Mouse (Mus musculus) frontal cortex, postnatal 14 days (tissue): ENCODE measurements at regions not wholly inside any gene's neighbourhood (a gene's known extent, or its start where the extent isn't known, plus 50 kb on each side); places are given as distances from the start of the nearest gene placed in this dataset.
"Not testable (repeated sequence)": the region's sequence is repeated elsewhere in the genome, so short reads cannot be mapped to it uniquely, and the experiment has no call there.

Experiments
- DNase-seq, 2 experiments: peaks; one replicate each; pipeline ENCODE4 v3.0.0; 2022; ENCODE audit warnings: low spot score in 2 of 2

DNA sequence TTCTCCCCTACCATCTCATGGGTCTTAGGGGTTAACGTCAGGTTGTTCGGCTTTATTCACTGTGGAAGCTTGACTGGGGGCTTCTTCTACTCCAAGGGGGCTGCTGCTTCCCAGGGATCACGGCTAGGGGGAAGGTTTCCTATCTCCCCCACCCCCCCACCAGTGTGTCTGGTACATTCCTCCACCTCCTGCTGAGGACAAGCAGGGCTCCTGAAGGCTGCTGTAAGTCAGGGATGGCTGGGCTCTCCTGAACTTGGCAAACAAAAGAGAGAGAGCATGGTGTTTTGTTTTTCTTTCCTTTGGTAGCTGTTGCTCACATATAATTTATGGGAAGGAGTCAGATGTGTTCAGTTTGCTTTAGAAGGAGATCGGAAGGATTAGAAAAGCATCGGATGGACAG lies 54.7 kb upstream of the Commd3 start:
- DNase-seq = no peak

DNA sequence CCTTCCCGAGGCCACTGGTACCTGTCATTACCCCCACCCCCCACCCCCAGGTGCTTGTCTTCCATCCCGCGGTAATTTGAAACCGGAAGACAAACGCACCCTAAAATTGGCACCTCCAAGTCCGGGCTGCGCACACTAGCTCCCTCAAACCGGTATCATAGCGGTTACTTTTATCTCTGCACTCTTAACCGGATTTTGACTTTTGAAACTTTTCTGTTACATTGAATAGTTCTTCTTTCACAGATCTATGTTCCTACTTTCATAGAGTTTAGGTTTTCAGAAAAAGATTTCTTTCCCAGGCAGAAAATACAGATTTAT lies 62.4 kb upstream of the Commd3 start:
- DNase-seq = no peak

DNA sequence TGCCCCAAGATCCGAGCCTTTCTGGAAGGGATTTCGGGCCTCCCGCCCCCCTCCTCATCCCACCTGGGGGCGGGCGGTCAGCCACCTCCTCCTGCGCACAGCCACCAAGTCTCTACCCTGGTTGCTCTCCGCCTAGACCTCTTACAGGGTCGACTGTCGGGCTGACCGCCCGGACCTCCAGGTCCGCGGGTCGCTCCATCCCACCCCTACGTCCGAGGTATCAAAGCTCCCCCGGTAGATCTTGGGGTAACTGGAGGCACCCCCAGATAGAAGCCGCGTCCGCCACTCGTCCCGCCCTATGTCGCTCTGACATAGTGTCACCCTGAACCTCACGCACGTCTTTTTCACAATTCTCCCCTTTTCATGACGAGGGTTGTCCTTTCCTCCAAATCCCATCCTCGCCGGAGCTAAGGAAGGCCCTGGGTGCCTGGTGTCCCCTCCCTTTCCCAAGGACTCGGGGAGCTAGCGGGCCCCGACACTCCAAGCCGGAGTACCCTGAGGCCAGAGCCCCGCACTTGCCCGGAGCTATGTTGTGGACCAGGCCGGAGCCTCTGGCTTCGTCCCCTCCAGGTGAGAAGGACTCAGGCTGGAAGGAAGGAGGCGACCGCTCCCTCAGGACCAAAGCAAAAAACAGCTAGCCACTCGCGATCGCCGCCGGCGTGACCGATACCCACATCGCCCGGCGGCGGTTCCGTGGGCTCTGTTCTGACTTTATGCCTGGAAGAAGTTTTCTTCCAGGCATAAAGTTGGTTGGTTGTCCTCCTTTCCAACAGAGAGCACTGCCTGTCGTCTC lies 62.9 kb upstream of the Commd3 start:
- no peak for DNase-seq

DNA sequence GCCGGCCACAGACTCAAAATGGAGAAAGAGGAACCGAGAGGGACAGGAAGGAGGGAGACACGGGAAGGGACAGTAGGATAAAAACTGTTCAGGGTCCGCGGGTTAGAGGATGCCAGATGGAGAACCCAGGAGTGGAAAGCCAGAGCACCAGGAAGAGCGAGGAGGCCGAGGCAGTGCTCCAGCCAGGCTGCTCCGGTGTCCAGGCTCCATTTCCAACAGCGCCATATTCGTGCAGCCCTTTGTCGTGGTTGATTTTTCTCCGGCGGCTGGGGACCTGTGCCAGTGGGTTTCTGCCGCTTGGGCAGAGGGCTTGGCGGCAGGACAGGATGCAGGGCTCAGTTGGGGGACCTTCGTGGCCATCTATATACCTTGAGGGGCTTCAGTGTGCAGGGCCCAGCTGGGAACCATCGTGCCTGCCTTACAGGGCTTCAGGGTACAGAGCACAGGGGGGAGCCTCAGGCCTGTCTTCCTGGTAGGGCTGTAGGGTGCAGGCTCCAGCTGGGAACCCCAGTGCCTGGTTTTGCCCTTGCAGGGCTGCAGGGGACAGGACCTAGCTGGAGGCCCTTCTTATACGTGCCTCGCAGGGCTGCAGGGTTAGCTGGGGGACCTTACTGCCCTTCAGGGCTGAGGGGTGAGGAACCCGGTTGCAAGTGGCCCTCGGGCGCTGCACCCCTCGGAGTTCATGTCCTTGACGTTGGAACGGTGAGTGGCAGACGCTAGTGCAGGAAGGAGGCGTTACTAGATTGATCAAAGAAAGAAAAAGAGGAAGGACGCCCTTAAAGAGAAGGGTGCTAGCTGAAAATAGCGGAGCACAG lies 63.7 kb upstream of the Commd3 start:
- DNase-seq = peak; percentile 10 to 15

DNA sequence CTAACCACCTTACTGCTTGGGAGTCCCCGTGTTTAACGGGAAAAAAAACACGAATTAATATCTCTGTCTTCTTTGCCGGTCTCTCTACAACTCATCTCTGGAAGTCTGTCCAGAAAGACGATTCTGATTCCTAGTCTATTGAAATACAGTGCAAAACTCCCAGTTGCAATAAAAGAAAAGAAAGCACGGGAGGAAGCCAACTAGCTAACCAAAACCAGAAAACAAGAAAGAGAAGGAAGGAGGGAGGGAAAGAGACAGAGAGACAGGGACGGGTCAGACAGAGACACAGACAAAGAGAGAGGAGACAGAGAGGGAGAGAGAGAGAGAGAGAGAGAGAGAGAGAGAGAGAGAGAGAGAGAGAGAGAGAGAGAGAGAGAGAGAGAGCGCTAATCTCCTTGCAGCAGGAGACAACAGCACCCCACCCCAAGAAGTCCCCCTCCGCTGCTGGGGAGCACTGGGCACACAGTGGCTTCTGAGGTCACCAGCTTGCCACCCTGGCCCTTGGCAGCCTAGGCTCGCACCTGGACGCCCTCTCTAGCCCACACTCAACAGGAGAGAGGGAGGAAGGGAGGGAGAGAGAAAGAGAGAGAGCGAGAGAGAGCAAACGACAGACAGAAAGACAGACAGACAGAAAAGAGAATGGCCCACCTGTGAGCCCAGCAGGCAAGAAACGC lies 64.5 kb upstream of the Commd3 start:
- DNase-seq = no peak

DNA sequence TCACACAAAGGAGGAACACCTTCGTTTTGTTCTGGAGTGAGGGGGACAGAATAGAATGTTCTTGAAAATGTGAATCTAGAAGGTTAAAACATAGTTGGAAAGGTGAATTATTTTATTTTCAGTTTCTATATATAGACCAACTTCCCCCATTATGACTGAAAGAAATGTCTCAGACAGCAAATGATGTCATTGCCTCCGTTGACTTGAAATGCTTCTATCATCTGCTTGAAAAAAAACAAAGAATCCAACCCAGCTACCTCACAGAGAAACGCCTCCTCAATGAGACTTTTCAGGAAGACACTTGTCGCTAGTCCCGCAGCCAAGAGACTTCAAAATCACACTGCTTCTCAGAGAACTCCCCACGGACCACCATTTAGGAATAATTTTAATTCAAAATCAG lies 65.1 kb upstream of the Commd3 start:
- DNase-seq = no peak

DNA sequence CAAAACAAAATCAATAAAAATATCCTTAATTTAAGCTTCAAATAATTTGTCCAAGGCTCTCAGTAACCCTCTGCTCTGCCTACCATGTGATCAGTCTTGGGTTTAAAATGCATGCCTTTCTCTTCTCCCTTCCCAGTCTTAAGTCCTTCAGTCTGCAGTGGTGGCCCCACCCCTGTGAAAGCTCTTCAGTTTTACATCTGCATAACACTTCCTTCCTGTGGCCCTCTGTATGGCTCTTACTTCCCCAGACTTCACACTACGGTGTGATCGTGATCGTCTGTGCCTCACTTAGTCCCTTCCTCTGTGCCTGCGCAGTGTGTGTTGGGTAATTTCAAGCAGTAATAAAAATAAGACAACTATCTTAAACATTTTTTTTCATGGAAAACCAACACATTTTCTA lies 80.0 kb upstream of the Commd3 start:
- no peak for DNase-seq

DNA sequence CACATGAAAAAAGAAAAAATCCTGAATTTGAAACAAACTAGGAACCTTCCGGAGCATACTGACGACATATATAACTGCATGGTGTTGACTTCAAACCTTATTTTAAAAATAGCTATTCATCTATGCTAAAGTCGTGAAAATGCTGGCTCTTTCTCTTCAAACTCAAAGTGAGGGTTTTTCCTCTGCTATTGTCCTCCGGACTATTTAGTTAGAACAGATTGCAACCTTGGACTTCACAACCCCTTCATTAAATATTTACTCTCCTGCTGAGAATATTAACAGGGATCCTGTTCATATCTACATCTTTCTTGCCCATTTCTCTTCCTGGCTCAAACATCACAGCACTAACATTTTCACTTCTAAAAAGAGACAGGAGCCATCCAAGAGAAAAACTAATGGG lies 84.0 kb upstream of the Commd3 start:
- DNase-seq = no peak

DNA sequence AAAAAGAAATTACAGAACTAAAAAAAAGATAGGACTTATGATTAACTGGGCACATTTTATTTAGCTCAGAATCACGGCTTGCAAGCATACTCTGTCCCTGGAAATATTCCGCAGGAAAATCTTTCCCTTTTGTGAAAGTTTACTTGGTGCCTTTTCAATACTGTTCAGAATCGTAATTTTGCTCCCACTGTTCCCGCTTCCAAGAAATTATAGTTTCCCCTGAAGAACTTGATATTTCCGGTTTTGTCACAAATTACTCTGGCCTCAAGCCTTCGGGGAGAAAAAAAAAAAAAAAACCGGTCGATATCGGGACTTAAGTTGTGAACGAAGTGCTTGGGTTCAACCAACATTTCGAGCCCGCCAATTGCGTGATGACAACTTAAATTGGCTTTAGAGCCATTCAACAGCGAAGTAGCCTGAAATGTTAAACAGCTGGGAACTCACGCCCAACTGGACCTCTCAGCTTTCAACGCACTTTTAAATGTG lies 84.4 kb upstream of the Commd3 start:
- DNase-seq = no peak

DNA sequence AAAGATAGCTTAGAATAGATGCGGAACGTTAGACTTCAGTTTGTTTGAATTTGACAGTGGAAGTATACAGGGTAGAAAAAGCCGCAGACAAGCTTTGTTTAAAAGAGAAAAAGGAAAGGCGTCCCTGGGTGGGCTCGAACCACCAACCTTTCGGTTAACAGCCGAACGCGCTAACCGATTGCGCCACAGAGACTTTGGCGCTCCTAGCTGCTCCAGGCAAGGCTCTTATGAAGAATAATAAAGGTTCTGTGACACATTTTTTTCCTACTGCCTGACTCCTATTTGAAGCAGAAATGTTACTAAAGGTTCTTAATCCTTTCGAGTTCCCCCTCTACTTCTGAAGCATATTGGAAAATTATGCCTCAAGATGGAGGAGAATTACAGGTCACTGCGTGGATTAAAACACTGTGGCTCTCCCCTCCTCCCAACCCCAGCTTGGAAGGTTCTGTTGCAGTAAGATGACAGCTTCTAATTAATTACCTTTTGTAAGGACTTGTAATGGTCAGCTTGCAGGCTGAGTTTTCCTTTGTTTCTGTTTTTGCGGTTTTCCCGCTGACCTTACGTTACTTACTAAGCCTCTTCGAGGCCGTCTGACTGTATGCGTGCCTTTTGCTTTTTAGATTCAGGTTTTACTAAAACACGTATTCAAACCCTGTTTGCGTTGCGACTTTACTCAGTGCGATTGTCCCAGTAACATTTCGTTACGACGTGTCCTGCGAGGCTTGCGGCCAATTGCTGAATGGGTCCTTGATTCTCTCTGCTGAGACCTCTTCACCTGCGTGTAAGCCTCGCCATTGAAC lies 85.1 kb upstream of the Commd3 start:
- peak; percentile 72 to 94 for DNase-seq

DNA sequence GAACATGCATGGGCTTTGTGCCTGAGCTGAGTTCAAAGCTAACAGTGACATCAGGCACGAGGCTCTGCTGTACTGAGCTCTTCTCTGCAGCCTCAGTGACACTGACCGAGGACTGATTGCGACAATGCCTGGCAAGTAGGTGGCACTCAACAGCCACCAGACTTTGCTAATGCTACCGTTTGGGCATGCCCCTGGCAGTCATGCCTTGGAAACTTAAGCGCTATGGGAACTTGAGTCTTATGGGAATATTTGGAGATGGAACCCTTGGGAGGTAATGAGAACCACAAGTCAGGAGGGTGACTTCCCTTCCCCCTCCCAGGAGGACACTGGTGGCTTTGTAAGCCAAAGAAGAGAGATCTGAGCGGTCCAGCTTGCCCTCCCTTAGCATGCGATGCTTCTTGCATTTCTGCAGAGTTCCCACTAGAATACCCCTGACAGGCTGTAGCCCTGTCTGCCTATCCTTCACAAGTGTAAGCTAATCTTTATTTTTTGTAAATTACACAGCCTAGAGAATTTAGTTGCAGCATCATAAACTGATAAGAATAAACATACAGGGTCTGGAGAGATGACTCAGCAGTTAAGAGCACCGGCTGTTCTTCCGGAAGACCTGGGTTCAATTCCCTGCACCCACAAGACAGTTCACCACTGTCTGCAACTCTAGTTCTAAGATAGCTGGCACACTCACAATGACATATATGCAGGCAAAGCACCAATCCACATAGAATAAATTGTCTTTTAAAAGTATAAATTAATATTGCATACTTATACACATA lies 86.4 kb upstream of the Commd3 start:
- DNase-seq = no peak

DNA sequence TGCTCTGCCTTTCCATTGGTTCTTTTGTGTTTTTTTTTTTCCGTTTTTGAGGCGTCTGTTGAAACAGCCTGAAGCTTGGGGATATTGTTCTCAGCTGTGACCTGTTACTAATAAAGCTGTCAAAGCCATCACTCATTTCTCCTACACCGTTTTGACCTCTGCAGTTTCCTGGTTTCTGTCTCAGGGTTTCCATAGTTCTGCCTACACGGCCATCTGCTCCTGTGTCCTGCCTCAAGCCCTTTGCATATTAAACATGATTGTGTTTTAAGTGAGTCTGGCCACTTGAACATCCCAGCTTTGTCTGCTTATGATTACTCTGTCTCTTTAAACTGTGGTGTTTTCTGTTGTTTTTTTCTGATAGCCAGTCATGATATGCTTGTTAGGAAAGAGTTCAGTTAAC lies 114.1 kb upstream of the Commd3 start:
- no peak for DNase-seq

DNA sequence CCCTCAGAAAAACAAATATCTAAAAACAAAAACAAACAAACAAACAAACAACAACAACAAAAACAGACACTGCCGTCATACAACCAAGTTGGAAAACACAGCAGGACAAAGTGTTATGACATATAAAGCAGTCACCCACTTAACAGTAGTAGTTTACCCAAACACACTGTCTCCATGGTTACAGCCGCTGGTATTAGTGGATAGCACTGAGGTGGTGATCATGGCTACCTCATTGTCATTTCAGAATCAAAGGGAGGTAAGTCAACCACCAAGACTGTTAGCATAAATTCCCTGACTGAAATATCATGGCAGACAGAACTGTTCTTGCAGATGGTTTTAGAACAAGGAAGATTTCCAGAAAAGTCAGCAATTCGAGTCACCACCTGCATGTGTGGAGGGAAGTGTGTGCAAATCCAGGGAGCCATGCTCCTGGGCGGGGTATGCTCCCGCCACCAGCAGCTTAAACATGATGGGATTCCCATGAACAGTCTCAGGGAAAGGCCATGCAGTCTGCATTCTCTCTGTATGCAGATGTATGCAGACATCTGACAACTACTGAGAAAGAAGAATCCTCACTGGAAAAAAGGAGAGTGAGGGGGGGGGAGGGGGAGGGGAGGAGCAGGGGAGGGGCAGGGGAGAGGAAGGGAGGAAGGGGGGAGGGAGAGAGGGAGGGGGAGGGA lies 124.1 kb upstream of the Commd3 start:
- DNase-seq = no peak

DNA sequence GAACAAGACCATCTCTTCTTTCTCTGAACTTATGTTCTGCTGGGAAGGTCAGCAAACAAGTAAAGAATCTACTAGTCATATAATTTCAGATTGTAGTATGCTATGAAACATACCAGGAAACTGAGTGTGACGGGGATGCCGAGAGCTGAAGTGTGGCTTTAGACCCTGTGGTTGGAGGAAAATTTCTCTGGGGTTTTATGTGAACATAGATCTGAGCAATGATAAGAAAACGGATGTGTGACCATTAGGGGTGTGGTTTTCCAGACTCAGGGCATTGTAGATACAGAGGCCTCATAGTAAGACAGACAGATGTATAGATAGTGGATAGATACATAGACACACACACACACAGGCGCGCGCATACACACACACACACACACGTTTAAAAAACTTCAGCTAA lies 131.8 kb upstream of the Dnajc1 start:
- no peak for DNase-seq

DNA sequence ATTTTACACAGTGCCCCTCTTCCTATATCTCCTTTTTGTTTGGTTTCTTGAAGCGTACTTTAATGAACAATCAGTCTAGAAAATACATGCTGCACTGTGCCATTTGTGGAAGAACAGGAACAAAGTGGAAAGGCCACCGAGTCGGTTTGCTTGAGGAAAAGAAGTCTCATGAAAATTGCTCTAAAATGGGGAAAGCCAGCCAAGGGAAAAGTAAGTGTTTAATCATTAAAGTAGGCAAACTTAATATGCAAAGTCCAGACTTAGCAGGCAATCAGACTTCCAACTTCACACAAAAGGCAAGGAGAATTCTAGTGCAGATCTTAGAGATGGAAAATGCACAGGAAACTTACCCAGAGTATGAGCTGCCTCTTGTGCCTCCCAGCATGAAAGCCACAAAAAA lies 131.3 kb upstream of the Dnajc1 start:
- no peak for DNase-seq

DNA sequence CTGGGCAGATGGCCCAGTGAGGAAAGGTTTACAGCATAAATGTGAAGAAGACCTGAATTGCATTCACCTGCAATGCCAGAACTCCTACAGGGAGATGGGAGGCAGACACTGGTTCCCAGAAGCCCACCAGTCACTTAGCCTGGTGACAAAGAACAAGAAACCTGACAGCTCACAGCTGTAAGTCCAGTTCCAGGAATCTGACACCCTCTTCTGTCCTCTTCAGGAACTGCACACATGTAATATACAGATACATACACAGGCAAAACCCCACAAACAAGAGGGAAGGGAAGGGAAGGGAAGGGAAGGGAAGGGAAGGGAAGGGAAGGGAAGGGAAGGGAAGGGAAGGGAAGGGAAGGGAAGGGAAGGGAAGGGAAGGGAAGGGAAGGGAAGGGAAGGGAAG lies 120.8 kb upstream of the Dnajc1 start:
- DNase-seq = no peak

DNA sequence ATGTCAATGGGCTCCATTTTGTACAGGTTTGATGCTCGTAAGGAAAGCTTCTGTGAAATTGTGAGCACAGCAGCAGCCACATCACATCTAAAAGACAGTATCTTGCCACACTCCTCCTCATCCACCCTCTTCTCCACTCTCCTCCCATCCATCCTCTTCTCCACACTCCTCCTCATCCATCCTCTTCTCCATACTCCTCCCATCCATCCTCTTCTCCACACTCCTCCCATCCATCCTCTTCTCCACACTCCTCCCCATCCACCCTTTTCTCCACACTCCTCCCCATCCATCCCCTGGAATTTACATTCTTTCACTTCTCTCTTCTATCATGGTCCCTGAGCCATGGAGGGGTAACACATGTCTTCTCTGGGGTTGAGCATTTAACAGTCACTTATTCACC lies 116.7 kb upstream of the Dnajc1 start:
- DNase-seq = no peak

DNA sequence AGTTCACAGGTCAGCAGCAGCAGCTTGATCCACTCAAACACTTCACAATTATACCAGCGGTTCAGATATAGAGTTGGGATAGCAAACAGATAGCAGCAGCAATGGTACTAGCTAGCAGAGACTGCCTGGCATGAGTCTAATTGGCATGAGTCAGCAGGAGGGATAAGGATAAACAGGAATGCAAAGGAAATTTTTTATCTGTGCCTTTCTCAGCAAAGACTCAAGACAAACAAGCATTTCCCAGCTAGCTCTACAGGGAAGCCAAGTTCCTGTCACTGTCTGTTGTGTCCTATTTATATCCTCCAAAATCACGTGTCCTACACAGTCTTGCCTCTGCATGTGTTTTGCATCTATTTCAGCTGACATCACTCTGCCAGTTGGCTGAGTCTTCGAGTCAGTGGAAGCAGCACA lies 80.7 kb upstream of the Dnajc1 start:
- DNase-seq = peak; percentile 4 to 10

DNA sequence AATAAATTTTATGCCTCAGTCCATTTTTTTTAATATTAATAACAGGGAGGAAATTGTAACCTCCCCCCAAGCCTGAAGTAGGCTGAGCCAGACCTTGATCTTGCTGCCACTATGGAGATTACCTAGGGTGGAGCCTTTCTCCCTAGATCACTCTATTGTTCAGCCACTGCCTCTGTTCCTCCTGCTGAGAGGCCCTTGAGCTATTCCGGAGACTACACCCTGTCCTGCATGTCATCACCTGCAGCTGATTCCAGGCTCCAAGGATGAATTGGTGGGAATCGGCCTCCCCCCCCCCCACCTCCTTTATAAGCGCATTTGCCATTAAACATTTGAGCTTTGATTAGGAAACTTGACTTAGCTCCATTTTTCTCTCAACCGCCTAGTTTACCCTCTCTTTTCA lies 68.3 kb upstream of the Dnajc1 start:
- DNase-seq = no peak

DNA sequence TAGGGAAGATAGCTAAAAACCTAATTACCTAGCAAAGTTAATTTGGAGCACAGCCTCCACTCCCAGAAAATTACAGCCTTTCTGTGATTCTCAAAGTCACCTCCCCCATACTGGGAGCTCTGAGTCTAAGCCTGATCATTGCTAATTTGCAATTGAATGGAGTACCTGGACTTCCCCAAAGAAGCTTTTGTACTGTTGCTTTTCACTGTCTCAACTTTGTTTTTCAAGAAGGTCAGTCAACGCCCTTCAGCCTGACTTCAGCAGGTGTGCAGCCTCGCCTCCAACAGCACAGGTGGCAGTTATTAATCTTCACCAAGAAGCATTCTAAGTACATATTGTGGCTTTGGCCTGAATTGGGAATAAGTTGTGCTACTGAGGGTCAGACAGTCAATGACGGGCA lies 67.7 kb upstream of the Dnajc1 start:
- DNase-seq = not testable (repeated sequence)

DNA sequence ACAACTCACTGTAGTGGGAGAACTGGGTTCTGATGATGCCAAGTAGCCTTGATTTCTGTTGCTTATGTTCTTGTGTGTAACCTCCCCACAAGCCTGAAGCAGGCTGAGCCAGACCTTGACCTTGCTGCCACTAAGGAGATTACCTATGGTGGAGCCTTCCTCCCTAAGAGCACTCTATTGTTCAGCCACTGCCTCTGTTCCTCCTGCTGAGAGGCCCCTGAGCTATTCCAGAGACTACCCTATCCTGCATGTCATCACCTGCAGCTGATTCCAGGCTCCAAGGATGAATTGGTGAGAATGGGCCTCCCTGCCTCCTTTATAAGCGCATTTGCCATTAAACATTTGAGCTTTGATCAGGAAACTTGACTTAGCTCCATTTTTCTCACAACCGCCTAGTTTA lies 60.8 kb upstream of the Dnajc1 start:
- not testable (repeated sequence) for DNase-seq
